Mouse (Mus musculus): ENCODE measurements around the gene Sumo2. TPM values are rescaled to one million over a fixed set of nuclear protein-coding genes. Genes with fewer than 3 reads are reported as not detected.
A peak's percentile ranks its signal among the peaks of the same experiment; 100 is the strongest.

Gene Sumo2
- polyA plus RNA-seq, 1 experiment: 384 TPM

DNA sequence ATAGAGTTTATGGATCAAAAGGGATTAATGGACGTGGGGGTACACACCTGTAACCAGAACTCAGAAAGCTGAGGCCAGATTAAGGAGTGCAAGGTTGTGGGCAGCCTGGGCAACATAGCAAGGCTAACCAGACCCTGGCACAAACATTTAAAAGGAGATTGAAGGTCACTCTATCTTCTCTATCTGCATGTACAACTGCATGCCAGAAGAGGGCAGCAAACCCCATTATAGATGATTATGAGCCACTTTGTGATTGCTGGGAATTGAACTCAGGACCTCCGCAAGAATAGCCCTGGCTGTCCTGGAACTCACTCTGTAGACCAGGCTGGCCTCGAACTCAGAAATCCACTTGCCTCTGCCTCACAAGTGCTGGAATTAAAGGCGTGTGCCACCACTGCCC lies 16.7 kb upstream of the Sumo2 start:
- no peaks in the 10 kb centered on the region for H3K36me3 ChIP-seq (ENCODE audit: control insufficient read depth, insufficient read depth)
- peak; percentile 9 for TF ChIP-seq CTCF (IDR thresholded peaks at IDR 0.05; ENCODE audit: control insufficient read depth, insufficient read depth, insufficient read length)
- no peak for TF ChIP-seq MYOG (IDR thresholded peaks at IDR 0.05; ENCODE audit: control insufficient read depth, extremely low read depth, insufficient read length)
- H3K79me2 ChIP-seq (ENCODE audit: control insufficient read depth, insufficient read depth): no peaks in the 10 kb centered on the region
- H3K4me3 ChIP-seq (ENCODE audit: insufficient read depth, poor library complexity, severe bottlenecking): no peak overlapping the region
- H3K27me3 ChIP-seq (ENCODE audit: control insufficient read depth, insufficient read depth, insufficient read length): no peaks in the 10 kb centered on the region
- H3ac ChIP-seq (ENCODE audit: control insufficient read depth, insufficient read length, low read depth): no peak overlapping the region
- H3K79me3 ChIP-seq (ENCODE audit: low read depth): no peaks in the 10 kb centered on the region

DNA sequence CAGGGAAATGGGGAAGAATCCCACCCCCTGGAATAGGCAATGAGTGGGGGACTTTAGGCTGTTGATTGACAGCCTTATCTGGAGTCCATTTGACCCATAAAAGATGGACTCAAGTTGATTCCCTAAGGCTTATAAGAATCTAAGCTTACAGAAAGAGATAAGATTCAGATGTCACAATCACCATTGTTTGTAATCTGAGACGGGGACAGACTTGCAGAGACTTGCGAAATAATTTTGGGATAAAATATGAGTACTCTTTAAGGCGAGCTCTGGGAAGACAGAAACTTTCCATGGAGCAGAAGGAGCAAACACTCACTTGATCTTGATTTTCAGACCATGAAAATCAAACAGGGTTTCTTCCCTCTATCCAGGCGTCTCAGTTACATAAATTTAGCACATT lies 7.5 kb upstream of the Sumo2 start:
- H3K4me3 ChIP-seq (ENCODE audit: insufficient read depth, poor library complexity, severe bottlenecking): no peak overlapping the region

DNA sequence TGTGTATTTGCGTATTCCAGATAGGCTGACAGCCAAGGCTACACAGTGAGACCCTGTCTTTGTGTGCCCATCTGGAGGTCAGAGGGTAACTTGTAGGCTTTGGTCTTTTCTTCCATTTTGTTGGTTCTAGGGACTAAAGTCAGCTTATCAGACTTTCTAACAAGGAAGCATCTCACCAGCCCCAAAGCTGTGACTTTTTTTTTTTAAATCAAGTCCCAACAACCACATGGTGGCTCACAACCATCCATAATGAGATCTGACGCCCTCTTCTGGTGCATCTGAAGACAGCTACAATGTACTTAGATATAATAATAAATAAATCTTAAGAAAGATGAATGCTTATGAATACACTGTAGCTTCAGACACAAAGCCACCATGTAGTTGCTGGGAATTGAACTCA lies 2.0 kb upstream of the Sumo2 start:
- Histone ChIP-seq H3K36me3 (ENCODE audit: control insufficient read depth, insufficient read depth) (peaks cover 15% of the 10 kb centered on the region), H3K27me3 (ENCODE audit: control insufficient read depth, insufficient read depth, insufficient read length) (no peaks in the 10 kb centered on the region), H3K79me3 (ENCODE audit: low read depth) (peaks cover 24% of the 10 kb centered on the region), H3K79me2 (ENCODE audit: control insufficient read depth, insufficient read depth) (peaks cover 31% of the 10 kb centered on the region), H3K4me3 (ENCODE audit: insufficient read depth, poor library complexity, severe bottlenecking) (no peak overlapping the region), H3ac (ENCODE audit: control insufficient read depth, insufficient read length, low read depth) (no peak overlapping the region)
- TF ChIP-seq CTCF (IDR thresholded peaks at IDR 0.05; ENCODE audit: control insufficient read depth, insufficient read depth, insufficient read length): no peak
- TF ChIP-seq CEBPB (IDR thresholded peaks at IDR 0.05; ENCODE audit: low read depth): no peak
- no peak for TF ChIP-seq MYOD1 (IDR thresholded peaks at IDR 0.05; ENCODE audit: control insufficient read depth, insufficient read length, low read depth)
- TF ChIP-seq FOSL1 (IDR thresholded peaks at IDR 0.05; ENCODE audit: insufficient read depth, low read length, poor library complexity, severe bottlenecking): no peak
- no peak for TF ChIP-seq MAX (IDR thresholded peaks at IDR 0.05)
- TF ChIP-seq MYOG (IDR thresholded peaks at IDR 0.05; ENCODE audit: control insufficient read depth, extremely low read depth, insufficient read length): no peak
- TF ChIP-seq USF1 (IDR thresholded peaks at IDR 0.05; ENCODE audit: low read depth): no peak

More for the DNA sequence above, 7.5 kb upstream of the Sumo2 start:
- H3K36me3 ChIP-seq (ENCODE audit: control insufficient read depth, insufficient read depth): no peaks in the 10 kb centered on the region
- H3K79me2 ChIP-seq (ENCODE audit: control insufficient read depth, insufficient read depth): no peaks in the 10 kb centered on the region
- TF ChIP-seq CEBPB (IDR thresholded peaks at IDR 0.05; ENCODE audit: low read depth): peak; percentile 85
- no peak for TF ChIP-seq MYOG (IDR thresholded peaks at IDR 0.05; ENCODE audit: control insufficient read depth, extremely low read depth, insufficient read length)
- H3K27me3 ChIP-seq (ENCODE audit: control insufficient read depth, insufficient read depth, insufficient read length): no peaks in the 10 kb centered on the region
- H3K79me3 ChIP-seq (ENCODE audit: low read depth): no peaks in the 10 kb centered on the region
- no peak overlapping the region for H3ac ChIP-seq (ENCODE audit: control insufficient read depth, insufficient read length, low read depth)

DNA sequence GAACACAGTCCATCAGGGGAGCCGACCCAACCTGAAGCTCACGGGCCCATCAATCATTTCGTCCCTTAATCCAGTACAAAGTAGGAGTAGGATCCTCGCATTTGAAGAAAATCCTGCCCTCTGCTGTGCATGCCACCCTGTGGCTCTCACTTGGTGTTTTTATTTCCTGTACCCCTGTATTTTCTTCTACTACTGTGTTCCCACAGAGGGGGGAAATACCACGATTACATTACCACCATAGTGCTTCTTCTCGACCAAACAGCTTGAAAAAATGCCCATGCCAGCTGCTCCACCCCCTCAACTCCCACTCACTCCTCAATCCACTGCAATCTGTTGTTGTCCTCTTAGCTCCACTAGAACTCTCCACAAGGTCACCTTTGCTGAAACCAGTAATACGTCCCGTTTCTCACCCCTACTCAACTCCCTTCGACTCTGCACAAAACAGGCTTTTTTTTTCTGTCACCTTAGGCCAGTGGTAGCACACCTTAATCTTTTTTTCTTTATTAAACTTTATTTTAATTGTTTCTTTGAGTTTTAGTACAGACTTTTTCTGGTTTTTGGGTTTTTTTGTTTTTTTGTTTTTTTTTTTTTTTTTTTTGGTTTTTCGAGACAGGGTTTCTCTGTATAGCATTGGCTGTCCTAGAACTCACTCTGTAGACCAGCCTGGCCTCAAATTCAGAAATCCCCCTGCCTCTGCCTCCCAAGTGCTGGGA lies 936 bp upstream of the Sumo2 start:
- Histone ChIP-seq H3K79me3 (ENCODE audit: low read depth) (peaks cover 34% of the 10 kb centered on the region), H3K79me2 (ENCODE audit: control insufficient read depth, insufficient read depth) (peaks cover 41% of the 10 kb centered on the region), H3K36me3 (ENCODE audit: control insufficient read depth, insufficient read depth) (peaks cover 25% of the 10 kb centered on the region), H3K4me3 (ENCODE audit: insufficient read depth, poor library complexity, severe bottlenecking) (peak overlapping the region; percentile 18), H3ac (ENCODE audit: control insufficient read depth, insufficient read length, low read depth) (no peak overlapping the region), H3K27me3 (ENCODE audit: control insufficient read depth, insufficient read depth, insufficient read length) (no peaks in the 10 kb centered on the region)
- TF ChIP-seq CTCF (IDR thresholded peaks at IDR 0.05; ENCODE audit: control insufficient read depth, insufficient read depth, insufficient read length): no peak
- no peak for TF ChIP-seq USF1 (IDR thresholded peaks at IDR 0.05; ENCODE audit: low read depth)
- no peak for TF ChIP-seq MAX (IDR thresholded peaks at IDR 0.05)
- TF ChIP-seq MYOG (IDR thresholded peaks at IDR 0.05; ENCODE audit: control insufficient read depth, extremely low read depth, insufficient read length): no peak
- no peak for TF ChIP-seq FOSL1 (IDR thresholded peaks at IDR 0.05; ENCODE audit: insufficient read depth, low read length, poor library complexity, severe bottlenecking)
- TF ChIP-seq CEBPB (IDR thresholded peaks at IDR 0.05; ENCODE audit: low read depth): no peak
- TF ChIP-seq MYOD1 (IDR thresholded peaks at IDR 0.05; ENCODE audit: control insufficient read depth, insufficient read length, low read depth): no peak

DNA sequence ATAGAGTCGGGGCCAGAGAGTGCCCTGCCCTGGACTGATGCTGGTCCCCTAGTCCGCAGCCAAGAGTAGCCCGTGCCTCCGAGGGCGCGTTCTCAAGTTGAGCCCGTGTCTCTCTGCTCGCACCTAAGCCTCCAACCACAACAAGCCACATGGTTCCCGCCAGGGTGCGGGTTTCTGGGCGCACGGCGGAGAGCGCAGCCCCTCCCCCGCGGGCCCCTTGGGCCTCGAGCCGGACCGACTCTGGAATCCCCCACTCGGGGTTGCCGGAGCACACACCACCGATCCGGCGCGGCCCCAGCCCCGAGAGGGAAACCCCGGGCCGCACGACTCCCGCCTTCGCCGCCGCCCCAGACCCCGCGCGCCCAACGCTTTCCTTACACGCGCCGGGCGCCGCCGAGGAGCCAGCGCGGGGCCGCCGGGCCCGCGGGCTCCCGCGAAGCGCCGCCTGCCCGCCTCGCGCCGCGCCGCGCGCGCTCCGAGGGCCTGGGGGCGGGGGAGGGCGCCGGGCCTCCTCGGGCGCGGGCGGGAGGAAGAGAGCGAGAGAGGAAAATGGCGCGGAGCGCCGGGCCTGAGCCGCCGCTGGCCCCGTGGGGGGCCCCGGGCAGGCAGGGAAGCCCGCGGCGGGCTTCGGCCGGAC lies 557 bp downstream of the Sumo2 start:
- peaks cover 56% of the 10 kb centered on the region for H3K79me2 ChIP-seq (ENCODE audit: control insufficient read depth, insufficient read depth)
- H3K36me3 ChIP-seq (ENCODE audit: control insufficient read depth, insufficient read depth): peaks cover 38% of the 10 kb centered on the region
- H3K27me3 ChIP-seq (ENCODE audit: control insufficient read depth, insufficient read depth, insufficient read length): no peaks in the 10 kb centered on the region
- peak; percentile 24 for TF ChIP-seq MAX (IDR thresholded peaks at IDR 0.05)
- no peak for TF ChIP-seq MYOD1 (IDR thresholded peaks at IDR 0.05; ENCODE audit: control insufficient read depth, insufficient read length, low read depth)
- no peak for TF ChIP-seq CEBPB (IDR thresholded peaks at IDR 0.05; ENCODE audit: low read depth)
- TF ChIP-seq CTCF (IDR thresholded peaks at IDR 0.05; ENCODE audit: control insufficient read depth, insufficient read depth, insufficient read length): no peak
- no peak for TF ChIP-seq USF1 (IDR thresholded peaks at IDR 0.05; ENCODE audit: low read depth)
- TF ChIP-seq FOSL1 (IDR thresholded peaks at IDR 0.05; ENCODE audit: insufficient read depth, low read length, poor library complexity, severe bottlenecking): no peak
- H3ac ChIP-seq (ENCODE audit: control insufficient read depth, insufficient read length, low read depth): peak overlapping the region; percentile 88
- peak overlapping the region; percentile 94 for H3K4me3 ChIP-seq (ENCODE audit: insufficient read depth, poor library complexity, severe bottlenecking)
- H3K79me3 ChIP-seq (ENCODE audit: low read depth): peaks cover 45% of the 10 kb centered on the region
